In the genomic region with DNA sequence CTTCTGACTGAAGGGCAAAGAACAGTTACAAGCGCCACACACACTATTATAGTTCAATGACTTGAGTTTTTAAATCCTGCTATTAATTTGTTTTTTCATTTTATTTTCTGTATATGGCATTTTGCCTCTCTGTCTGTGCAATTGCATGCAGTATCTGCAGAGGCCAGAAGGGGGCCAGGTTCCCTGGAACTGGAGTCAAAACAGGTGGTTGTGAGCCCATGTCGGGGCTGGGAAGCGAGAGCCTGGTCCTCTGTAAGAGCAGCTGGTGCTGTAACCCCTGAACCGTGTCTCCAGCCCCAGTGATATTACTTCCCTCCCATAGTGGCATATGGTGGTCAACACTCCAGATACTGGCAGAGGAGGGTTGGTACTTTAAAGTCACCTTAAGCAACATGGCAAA, we compare ENCODE assay signal across 9 mouse cellular contexts. TPM values are rescaled to one million over a fixed set of nuclear protein-coding genes. Genes with fewer than 3 reads are reported as not detected.
A peak's percentile ranks its signal among the peaks of the same experiment; 100 is the strongest.
DNase-seq lines count a peak whose midpoint lies in the region; ATAC-seq and TF ChIP-seq lines count a peak whose summit lies in the region.
"Had no signal": no experiment of that assay in that cellular context is flagged by ENCODE, and none has a peak within 500 bp of the region (broad histone marks: within the 10 kb centered on the region; RNA-seq: fewer than 3 reads in every experiment).

No protein-coding gene starts in this region.

- no peak overlapping the region for H3K27ac ChIP-seq in ES-Bruce4 (ENCODE audit: insufficient read depth, low read length)
- H3K27ac ChIP-seq in midbrain, postnatal 0 days (ENCODE audit: low read depth, low read length), result no peak overlapping the region
- H3K27ac ChIP-seq: embryonic facial prominence, embryonic 12.5 days had no signal

- TF ChIP-seq POLR2A in ES-Bruce4 (IDR thresholded peaks at IDR 0.05; ENCODE audit: insufficient read depth, low read length), result no peak
- no peak for TF ChIP-seq POLR2A in brain, embryonic 14.5 days (IDR thresholded peaks at IDR 0.05; ENCODE audit: borderline replicate concordance, extremely low read depth, insufficient read depth, insufficient read length, poor library complexity, severe bottlenecking)

- TF ChIP-seq CTCF in ES-Bruce4 (IDR thresholded peaks at IDR 0.05; ENCODE audit: low read depth, low read length), result peak; percentile 47
- TF ChIP-seq CTCF in brain, embryonic 14.5 days (IDR thresholded peaks at IDR 0.05; ENCODE audit: borderline replicate concordance, extremely low read depth, insufficient read depth, insufficient read length), result peak; percentile 73
- peak; percentile 75 for TF ChIP-seq CTCF in midbrain, postnatal 0 days (IDR thresholded peaks at IDR 0.05)

- no peak overlapping the region for H3K4me2 ChIP-seq in midbrain, postnatal 0 days (ENCODE audit: low read depth, low read length, poor library complexity, severe bottlenecking)
- H3K4me2 ChIP-seq: embryonic facial prominence, embryonic 12.5 days had no signal

- no peaks in the 10 kb centered on the region for H3K9me3 ChIP-seq in ES-Bruce4 (replicated peaks; ENCODE audit: control insufficient read depth, insufficient read depth, low read length, poor library complexity, severe bottlenecking)
- H3K9me3 ChIP-seq in midbrain, postnatal 0 days (ENCODE audit: low read length), result no peaks in the 10 kb centered on the region

- intact Hi-C loops in left cerebral cortex, postnatal 14 days (cut with DNase I), result loop anchor here (5.0 kb wide), 1 partner anchor 84 kb away; the partner anchor contains the start of gene Tle6

- no peak overlapping the region for H3K4me3 ChIP-seq in ES-Bruce4 (ENCODE audit: low read depth, low read length)
- no peak overlapping the region for H3K4me3 ChIP-seq in midbrain, postnatal 0 days (ENCODE audit: low read depth, low read length)
- H3K4me3 ChIP-seq: embryonic facial prominence, embryonic 12.5 days had no signal

- WGBS in midbrain, postnatal 0 days, result 17% methylated on average over 4 of the region's 4 CpGs

- DNase-seq in layer of hippocampus, adult 11-12 months (ENCODE audit: low spot score), result peak; percentile 65
- DNase-seq in layer of hippocampus, adult 9-11 months, result no peak
- DNase-seq in brain, embryonic 14.5 days (ENCODE audit: low read depth), result peak; percentile 62
- peak; percentile 58 to 71 for DNase-seq in left cerebral cortex, postnatal 14 days (ENCODE audit: low spot score in 2 of 2)
- peak; percentile 61 for DNase-seq in midbrain, postnatal 0 days (ENCODE audit: low spot score)
- DNase-seq in thymus, postnatal 14 days, result peak; percentile 88

- peak; percentile 33 for ATAC-seq in granulocyte monocyte progenitor cell, adult 5-6 weeks (replicated peaks; ENCODE audit: poor library complexity, severe bottlenecking)
- ATAC-seq in midbrain, postnatal 0 days (ENCODE audit: low FRiP score), result no peak

- H3K27me3 ChIP-seq in ES-Bruce4 (ENCODE audit: control insufficient read depth, insufficient read depth, low read length, poor library complexity, severe bottlenecking), result no peaks in the 10 kb centered on the region
- no peaks in the 10 kb centered on the region for H3K27me3 ChIP-seq in midbrain, postnatal 0 days (ENCODE audit: insufficient read depth, low read length)

- H3K36me3 ChIP-seq in ES-Bruce4 (ENCODE audit: control insufficient read depth, insufficient read depth, low read length, poor library complexity, severe bottlenecking), result no peaks in the 10 kb centered on the region
- no peaks in the 10 kb centered on the region for H3K36me3 ChIP-seq in midbrain, postnatal 0 days (ENCODE audit: insufficient read depth, low read length)
- H3K36me3 ChIP-seq: embryonic facial prominence, embryonic 12.5 days had no signal

- peaks cover 2% of the 10 kb centered on the region for H3K4me1 ChIP-seq in ES-Bruce4 (ENCODE audit: control insufficient read depth, insufficient read depth, low read length)
- H3K4me1 ChIP-seq in midbrain, postnatal 0 days (ENCODE audit: insufficient read depth, low read length), result no peaks in the 10 kb centered on the region
- H3K4me1 ChIP-seq: embryonic facial prominence, embryonic 12.5 days had no signal

- no peak overlapping the region for H3K9ac ChIP-seq in ES-Bruce4 (ENCODE audit: low read depth, poor library complexity, severe bottlenecking)
- H3K9ac ChIP-seq in midbrain, postnatal 0 days (replicated peaks; ENCODE audit: low read length, poor library complexity, severe bottlenecking), result no peak overlapping the region
- H3K9ac ChIP-seq: embryonic facial prominence, embryonic 12.5 days had no signal

- TF ChIP-seq EP300 in ES-Bruce4 (IDR thresholded peaks at IDR 0.05; ENCODE audit: insufficient read depth, low read depth, low read length), result no peak

RNA-seq across cellular contexts. Expression of gene Gna15, which starts 5.5 kb away (rescaled TPM):
- 11.2 and 11.6 TPM in 2 replicates for polyA plus RNA-seq in ES-Bruce4 (2011; ENCODE audit: insufficient read depth, insufficient read length, low read depth, missing spikeins)
- polyA plus RNA-seq in brain, embryonic 14.5 days (2012; rRNA removed), result 0.95 and 1.1 TPM in 2 replicates
- total RNA-seq in granulocyte monocyte progenitor cell, adult 5-6 weeks (2014; fragmentation: Nextera tagmentation), result 30.0 and 31.7 TPM in 2 replicates
- total RNA-seq in granulocyte monocyte progenitor cell, adult 5-6 weeks (2017), result 23.8 and 34.6 TPM in 2 replicates
- total RNA-seq in left cerebral cortex, postnatal 14 days (2021), result 1 to 10 TPM; 2.2 to 3.2 TPM
- 0.94 and 2.1 TPM in 2 replicates for total RNA-seq in midbrain, postnatal 0 days (2014; rRNA removed)
- polyA plus RNA-seq in midbrain, postnatal 0 days (2015; fragmentation: Nextera tagmentation; extraction: Ambion mirVana), result 1.1 and 1.2 TPM in 2 replicates

RNA-seq across cellular contexts. Expression of gene S1pr4, which starts 18.6 kb away (rescaled TPM):
- polyA plus RNA-seq in ES-Bruce4 (2011; ENCODE audit: insufficient read depth, insufficient read length, low read depth, missing spikeins), result 0.49 and 0.93 TPM in 2 replicates
- polyA plus RNA-seq in brain, embryonic 14.5 days (2012; rRNA removed), result 0.54 and 0.59 TPM in 2 replicates
- total RNA-seq in granulocyte monocyte progenitor cell, adult 5-6 weeks (2014; fragmentation: Nextera tagmentation), result 7.8 and 10.5 TPM in 2 replicates
- total RNA-seq in granulocyte monocyte progenitor cell, adult 5-6 weeks (2017), result 7.0 and 9.2 TPM in 2 replicates
- total RNA-seq in left cerebral cortex, postnatal 14 days (2021), result under 1 TPM; 0.33 to 0.44 TPM
- 0.09 and 0.16 TPM in 2 replicates for total RNA-seq in midbrain, postnatal 0 days (2014; rRNA removed)
- 0.40 and 0.41 TPM in 2 replicates for polyA plus RNA-seq in midbrain, postnatal 0 days (2015; fragmentation: Nextera tagmentation; extraction: Ambion mirVana)

RNA-seq across cellular contexts. Expression of gene Ncln, which starts 22.4 kb away (rescaled TPM):
- 37.2 and 41.6 TPM in 2 replicates for polyA plus RNA-seq in ES-Bruce4 (2011; ENCODE audit: insufficient read depth, insufficient read length, low read depth, missing spikeins)
- polyA plus RNA-seq in brain, embryonic 14.5 days (2012; rRNA removed), result 152 and 206 TPM in 2 replicates
- total RNA-seq in granulocyte monocyte progenitor cell, adult 5-6 weeks (2014; fragmentation: Nextera tagmentation), result 124 and 140 TPM in 2 replicates
- total RNA-seq in granulocyte monocyte progenitor cell, adult 5-6 weeks (2017), result 83.1 and 128 TPM in 2 replicates
- 100 to 1,000 TPM in 1 of 2 experiments, 10 to 100 TPM in 1; 80.2 to 104 TPM for total RNA-seq in left cerebral cortex, postnatal 14 days (2021)
- 83.0 and 93.1 TPM in 2 replicates for total RNA-seq in midbrain, postnatal 0 days (2014; rRNA removed)
- 58.1 and 63.3 TPM in 2 replicates for polyA plus RNA-seq in midbrain, postnatal 0 days (2015; fragmentation: Nextera tagmentation; extraction: Ambion mirVana)

RNA-seq across cellular contexts. Expression of gene Gna11, which starts 26.4 kb away (rescaled TPM):
- polyA plus RNA-seq in ES-Bruce4 (2011; ENCODE audit: insufficient read depth, insufficient read length, low read depth, missing spikeins), result 32.0 and 35.3 TPM in 2 replicates
- polyA plus RNA-seq in brain, embryonic 14.5 days (2012; rRNA removed), result 110 and 115 TPM in 2 replicates
- 17.0 and 25.7 TPM in 2 replicates for total RNA-seq in granulocyte monocyte progenitor cell, adult 5-6 weeks (2014; fragmentation: Nextera tagmentation)
- 4.9 and 6.4 TPM in 2 replicates for total RNA-seq in granulocyte monocyte progenitor cell, adult 5-6 weeks (2017)
- total RNA-seq in left cerebral cortex, postnatal 14 days (2021), result 100 to 1,000 TPM; 102 to 109 TPM
- 108 and 130 TPM in 2 replicates for total RNA-seq in midbrain, postnatal 0 days (2014; rRNA removed)
- 107 and 108 TPM in 2 replicates for polyA plus RNA-seq in midbrain, postnatal 0 days (2015; fragmentation: Nextera tagmentation; extraction: Ambion mirVana)

RNA-seq across cellular contexts. Expression of gene Celf5, which starts 36.0 kb away (rescaled TPM):
- 27.5 and 30.5 TPM in 2 replicates for polyA plus RNA-seq in ES-Bruce4 (2011; ENCODE audit: insufficient read depth, insufficient read length, low read depth, missing spikeins)
- 396 and 427 TPM in 2 replicates for polyA plus RNA-seq in brain, embryonic 14.5 days (2012; rRNA removed)
- not detected in 2 replicates for total RNA-seq in granulocyte monocyte progenitor cell, adult 5-6 weeks (2014; fragmentation: Nextera tagmentation)
- not detected in 2 replicates for total RNA-seq in granulocyte monocyte progenitor cell, adult 5-6 weeks (2017)
- 100 to 1,000 TPM; 280 to 299 TPM for total RNA-seq in left cerebral cortex, postnatal 14 days (2021)
- total RNA-seq in midbrain, postnatal 0 days (2014; rRNA removed), result 142 and 206 TPM in 2 replicates
- 61.5 and 74.0 TPM in 2 replicates for polyA plus RNA-seq in midbrain, postnatal 0 days (2015; fragmentation: Nextera tagmentation; extraction: Ambion mirVana)
